Mouse (Mus musculus): ENCODE data around the gene Gm3055. TPM values are rescaled to one million over a fixed set of nuclear protein-coding genes. Genes with fewer than 3 reads are reported as not detected.
"Not testable (repeated sequence)": the region's sequence is repeated elsewhere in the genome, so short reads cannot be mapped to it uniquely, and the experiment has no call there.

The Gm3055 gene
- polyA plus RNA-seq (2014; fragmentation: Nextera tagmentation; extraction: Ambion mirVana), result 6.8 and 7.0 TPM in 2 replicates

DNA sequence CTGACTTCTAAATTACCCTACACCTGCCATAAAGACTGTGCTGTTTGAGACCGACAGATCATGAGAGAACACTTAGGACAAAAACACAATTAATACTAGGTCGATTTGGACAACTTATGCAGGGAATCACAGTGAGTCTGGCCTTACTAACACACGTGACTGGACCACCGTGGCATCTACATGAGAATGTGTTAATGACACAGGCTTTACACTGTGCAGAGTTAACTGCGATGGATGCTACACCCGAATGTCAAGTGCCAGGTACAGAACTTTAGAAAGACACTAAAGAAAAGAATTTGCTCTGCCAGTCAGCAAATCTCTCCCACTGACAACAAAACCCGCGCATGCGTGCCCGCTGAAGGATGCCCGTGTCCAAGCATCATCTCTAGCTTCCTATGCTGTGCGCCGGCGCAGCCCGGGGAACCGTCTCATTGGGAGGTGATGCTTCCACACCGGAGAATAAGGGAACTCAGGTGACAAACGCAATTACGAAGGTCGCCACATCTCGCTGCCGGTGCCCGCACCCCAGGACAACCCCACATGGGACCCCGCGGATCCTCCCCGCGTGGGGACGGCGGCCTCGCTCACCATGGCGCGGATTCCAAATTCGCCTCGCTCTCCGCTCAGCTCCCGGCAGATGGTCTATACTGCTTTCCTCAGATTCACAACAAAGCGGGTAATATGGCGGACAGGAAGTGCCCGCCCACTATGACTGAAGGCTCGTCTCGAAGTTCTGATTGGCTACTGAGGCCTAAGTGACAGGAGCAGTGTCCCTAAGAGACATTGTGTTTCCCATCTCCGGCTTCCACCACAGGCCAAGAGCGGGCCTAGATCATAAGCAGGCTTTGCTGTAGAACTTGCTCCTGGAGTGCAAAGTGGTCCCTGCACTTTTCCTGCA lies at the start of gene Gm3055:
TSS of gene Gm3055 (minus strand) at position 656 of the 898 bp plus-strand sequence.
- H3K4me3 ChIP-seq (ENCODE audit: low read depth, low read length); H3K9ac ChIP-seq (ENCODE audit: low read depth, low read length); H3K9me3 ChIP-seq (replicated peaks; ENCODE audit: control insufficient read depth, low read length); H3K36me3 ChIP-seq (ENCODE audit: control insufficient read depth, insufficient read depth, low read length); H3K4me1 ChIP-seq (ENCODE audit: control insufficient read depth, insufficient read depth, low read length); H3K27me3 ChIP-seq (ENCODE audit: control insufficient read depth, insufficient read depth, low read length); H3K27ac ChIP-seq (ENCODE audit: low read depth, low read length); H3K4me2 ChIP-seq: not testable (repeated sequence)
- WGBS (ENCODE audit: insufficient replicate concordance), result no CpG with 5 or more reads among the region's 43 CpGs
- ATAC-seq (replicated peaks; ENCODE audit: insufficient number of reproducible peaks, low FRiP score, low TSS enrichment), result peak; percentile 91

DNA sequence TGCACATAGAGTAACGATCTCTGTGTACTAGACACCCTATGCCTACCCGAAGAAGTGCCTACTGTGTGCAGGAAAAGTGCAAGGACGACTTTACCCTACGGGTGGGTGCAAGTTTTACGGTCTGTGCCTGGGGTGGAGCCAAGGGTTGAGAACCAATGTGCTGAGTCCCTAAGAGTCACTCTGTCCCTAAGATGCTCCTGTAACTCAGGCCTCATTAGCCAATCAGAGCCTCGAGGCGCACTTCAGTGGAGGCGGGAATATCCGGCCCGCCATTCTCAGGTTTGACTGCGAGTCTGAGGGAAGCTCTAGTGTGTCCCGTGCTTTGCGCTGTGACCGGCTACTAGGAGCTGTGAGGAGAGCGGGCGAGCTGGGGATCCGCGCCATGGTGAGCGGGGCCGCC lies 40.9 kb upstream of the Gm3055 start, which contains the start of gene Gm4767:
TSS of gene Gm4767 (plus strand) at position 288 of the 400 bp plus-strand sequence.
- not testable (repeated sequence) for H3K9me3 ChIP-seq (replicated peaks; ENCODE audit: control insufficient read depth, low read length); ATAC-seq (replicated peaks; ENCODE audit: insufficient number of reproducible peaks, low FRiP score, low TSS enrichment); H3K4me1 ChIP-seq (ENCODE audit: control insufficient read depth, insufficient read depth, low read length); H3K9ac ChIP-seq (ENCODE audit: low read depth, low read length); H3K27ac ChIP-seq (ENCODE audit: low read depth, low read length); H3K4me3 ChIP-seq (ENCODE audit: low read depth, low read length); H3K36me3 ChIP-seq (ENCODE audit: control insufficient read depth, insufficient read depth, low read length); H3K27me3 ChIP-seq (ENCODE audit: control insufficient read depth, insufficient read depth, low read length); H3K4me2 ChIP-seq
- WGBS (ENCODE audit: insufficient replicate concordance), result 16% methylated on average over 15 of the region's 20 CpGs

DNA sequence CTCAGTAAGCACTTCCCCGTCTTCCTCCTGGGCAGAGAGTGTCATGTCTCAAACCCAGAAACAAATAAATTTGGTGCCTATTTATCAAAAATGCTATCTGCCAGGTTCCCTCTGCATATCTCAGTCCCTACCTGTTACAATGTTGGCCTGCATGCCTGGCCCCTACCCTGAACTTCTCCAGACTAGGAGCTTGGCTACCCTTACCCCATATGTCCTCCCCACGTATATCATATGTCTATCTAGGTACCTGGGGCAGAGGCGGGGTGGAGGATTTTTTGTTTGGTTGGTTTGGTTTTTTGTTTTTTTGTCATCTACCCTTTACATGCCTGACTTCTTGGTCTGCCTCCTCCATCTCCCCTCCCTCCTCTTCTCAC lies 430 bp upstream of the Gm3055 start:
- not testable (repeated sequence) for H3K27ac ChIP-seq (ENCODE audit: low read depth, low read length); H3K27me3 ChIP-seq (ENCODE audit: control insufficient read depth, insufficient read depth, low read length); H3K36me3 ChIP-seq (ENCODE audit: control insufficient read depth, insufficient read depth, low read length); H3K9me3 ChIP-seq (replicated peaks; ENCODE audit: control insufficient read depth, low read length); ATAC-seq (replicated peaks; ENCODE audit: insufficient number of reproducible peaks, low FRiP score, low TSS enrichment); H3K4me3 ChIP-seq (ENCODE audit: low read depth, low read length); H3K9ac ChIP-seq (ENCODE audit: low read depth, low read length); H3K4me2 ChIP-seq; H3K4me1 ChIP-seq (ENCODE audit: control insufficient read depth, insufficient read depth, low read length)
- WGBS (ENCODE audit: insufficient replicate concordance), result no CpG with 5 or more reads among the region's 3 CpGs

DNA sequence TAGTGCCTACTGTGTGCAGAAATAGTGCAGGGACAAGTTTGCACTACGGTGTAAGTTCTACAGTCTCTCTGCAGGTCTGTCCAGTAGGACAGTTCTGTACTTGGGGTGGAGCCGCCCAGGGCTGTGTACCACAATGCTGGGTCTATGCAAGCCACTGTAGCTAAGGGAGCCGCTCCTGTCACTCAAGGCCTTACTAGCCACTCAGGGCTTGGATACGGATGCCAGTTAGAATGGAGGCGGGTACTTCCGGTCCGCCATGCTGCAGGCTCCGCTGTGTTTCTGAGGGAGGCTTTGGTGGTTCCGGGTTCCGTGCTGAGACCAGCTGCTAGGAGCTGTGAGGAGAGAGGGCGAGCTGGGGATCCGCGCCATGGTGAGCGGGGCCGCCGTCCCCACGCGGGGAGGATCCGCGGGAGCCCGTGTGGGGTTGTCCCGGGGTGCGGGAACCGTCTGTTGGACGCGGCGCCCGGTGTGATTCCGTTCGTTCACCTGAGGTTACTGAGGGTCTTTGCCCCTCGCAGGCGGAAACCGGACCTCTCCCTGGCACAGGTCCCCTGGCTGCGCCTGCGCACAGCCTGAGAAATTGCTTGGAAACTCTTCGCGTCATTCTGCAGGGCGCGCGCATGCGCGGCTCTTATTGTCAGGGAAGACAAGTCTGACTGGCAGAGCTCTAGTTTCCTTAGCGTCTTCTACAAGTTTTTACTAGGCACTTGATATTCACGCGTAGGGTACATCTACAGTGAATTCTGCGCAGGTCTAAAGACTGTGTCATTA lies 66.2 kb downstream of the Gm3055 start, which contains the start of gene Zfp433:
TSS of gene Zfp433 (plus strand) at position 295 of the 771 bp plus-strand sequence.
- not testable (repeated sequence) for H3K36me3 ChIP-seq (ENCODE audit: control insufficient read depth, insufficient read depth, low read length); H3K27ac ChIP-seq (ENCODE audit: low read depth, low read length); H3K9ac ChIP-seq (ENCODE audit: low read depth, low read length); H3K4me3 ChIP-seq (ENCODE audit: low read depth, low read length); H3K27me3 ChIP-seq (ENCODE audit: control insufficient read depth, insufficient read depth, low read length); H3K4me1 ChIP-seq (ENCODE audit: control insufficient read depth, insufficient read depth, low read length); H3K4me2 ChIP-seq; H3K9me3 ChIP-seq (replicated peaks; ENCODE audit: control insufficient read depth, low read length)
- WGBS (ENCODE audit: insufficient replicate concordance), result no CpG with 5 or more reads among the region's 46 CpGs
- peak; percentile 100 for ATAC-seq (replicated peaks; ENCODE audit: insufficient number of reproducible peaks, low FRiP score, low TSS enrichment)

Other genes starting within 250 kb of the Gm3055 start
- 2.5 and 3.4 TPM in 2 replicates for gene Gna15, start 246.9 kb downstream of the Gm3055 start, polyA plus RNA-seq (2014; fragmentation: Nextera tagmentation; extraction: Ambion mirVana)
- gene Gna11, start 226.0 kb downstream of the Gm3055 start, polyA plus RNA-seq (2014; fragmentation: Nextera tagmentation; extraction: Ambion mirVana), result 55.5 and 58.8 TPM in 2 replicates
- gene Aes, start 211.7 kb downstream of the Gm3055 start, polyA plus RNA-seq (2014; fragmentation: Nextera tagmentation; extraction: Ambion mirVana), result 330 and 481 TPM in 2 replicates
- gene Tle2, start 196.6 kb downstream of the Gm3055 start, polyA plus RNA-seq (2014; fragmentation: Nextera tagmentation; extraction: Ambion mirVana), result 17.8 and 18.3 TPM in 2 replicates
- 25.6 and 27.3 TPM in 2 replicates for gene Tle6, start 170.1 kb downstream of the Gm3055 start, polyA plus RNA-seq (2014; fragmentation: Nextera tagmentation; extraction: Ambion mirVana)
- gene BC025920, start 164.9 kb downstream of the Gm3055 start, polyA plus RNA-seq (2014; fragmentation: Nextera tagmentation; extraction: Ambion mirVana), result 0.25 and 0.63 TPM in 2 replicates
- 21.5 and 27.3 TPM in 2 replicates for gene Sirt6, start 143.4 kb downstream of the Gm3055 start, polyA plus RNA-seq (2014; fragmentation: Nextera tagmentation; extraction: Ambion mirVana)
- gene Ankrd24, start 142.6 kb downstream of the Gm3055 start, polyA plus RNA-seq (2014; fragmentation: Nextera tagmentation; extraction: Ambion mirVana), result 7.2 and 8.1 TPM in 2 replicates
- gene Gm10778, start 122.1 kb downstream of the Gm3055 start, polyA plus RNA-seq (2014; fragmentation: Nextera tagmentation; extraction: Ambion mirVana), result 2.9 and 3.3 TPM in 2 replicates
- gene Zfp433, start 66.3 kb downstream of the Gm3055 start, polyA plus RNA-seq (2014; fragmentation: Nextera tagmentation; extraction: Ambion mirVana), result 8.0 and 13.2 TPM in 2 replicates
- gene Gm4767, start 41.0 kb upstream of the Gm3055 start, polyA plus RNA-seq (2014; fragmentation: Nextera tagmentation; extraction: Ambion mirVana), result 1.6 and 2.5 TPM in 2 replicates
- gene Gm32687, start 92.8 kb upstream of the Gm3055 start, polyA plus RNA-seq (2014; fragmentation: Nextera tagmentation; extraction: Ambion mirVana), result 5.6 and 6.1 TPM in 2 replicates
- 2.4 and 2.5 TPM in 2 replicates for gene Zfp781, start 159.3 kb upstream of the Gm3055 start, polyA plus RNA-seq (2014; fragmentation: Nextera tagmentation; extraction: Ambion mirVana)